Mouse (Mus musculus) NIH3T3 (cell line): ENCODE results near the gene Lemd2.

ENCODE experiments used
- DNase-seq: peaks from one replicate; pipeline ENCODE4 v3.0.0-alpha.2; 2012; ENCODE audit warnings: low read depth

Lemd2 gene

DNA sequence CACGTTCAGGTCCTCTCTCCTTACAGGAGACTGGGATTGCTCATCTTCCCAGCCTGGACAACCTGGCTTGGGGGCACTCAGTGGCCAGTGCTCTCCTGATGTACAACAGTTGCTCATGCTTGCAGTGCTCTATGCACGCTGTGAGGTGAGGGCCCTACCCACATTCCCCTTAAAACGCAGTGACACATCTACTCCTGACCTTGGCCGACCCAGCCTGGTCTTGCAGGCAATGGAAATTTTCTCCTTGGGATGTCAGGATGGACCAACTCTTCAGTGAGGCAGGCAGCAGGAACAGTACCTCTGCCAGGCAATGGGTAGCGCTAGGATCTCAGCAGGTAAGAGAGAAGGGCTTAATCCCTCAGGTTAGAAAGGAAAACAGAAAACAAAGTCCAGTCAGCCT, 17.2 kb downstream of the Lemd2 start:
- no peak for DNase-seq

DNA sequence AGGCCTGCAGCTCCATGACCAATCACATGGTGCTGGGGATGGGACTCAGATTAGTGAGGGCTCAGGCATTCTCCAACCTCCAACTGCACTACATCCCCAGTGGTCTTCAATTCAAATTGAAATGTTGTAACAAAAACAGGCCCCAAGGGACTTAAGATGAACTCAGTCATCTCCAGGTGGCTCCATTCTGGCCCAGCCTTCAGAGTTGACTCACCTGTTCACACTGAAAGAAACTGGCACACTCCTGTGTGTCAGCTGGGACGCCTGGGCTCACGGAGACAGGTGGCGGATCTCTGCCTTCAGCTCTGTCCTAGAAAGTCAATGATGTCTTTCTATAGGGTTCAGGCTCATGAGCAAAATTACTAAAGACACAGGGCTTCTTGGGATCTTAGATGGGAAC, 18.2 kb downstream of the Lemd2 start:
- no peak for DNase-seq

DNA sequence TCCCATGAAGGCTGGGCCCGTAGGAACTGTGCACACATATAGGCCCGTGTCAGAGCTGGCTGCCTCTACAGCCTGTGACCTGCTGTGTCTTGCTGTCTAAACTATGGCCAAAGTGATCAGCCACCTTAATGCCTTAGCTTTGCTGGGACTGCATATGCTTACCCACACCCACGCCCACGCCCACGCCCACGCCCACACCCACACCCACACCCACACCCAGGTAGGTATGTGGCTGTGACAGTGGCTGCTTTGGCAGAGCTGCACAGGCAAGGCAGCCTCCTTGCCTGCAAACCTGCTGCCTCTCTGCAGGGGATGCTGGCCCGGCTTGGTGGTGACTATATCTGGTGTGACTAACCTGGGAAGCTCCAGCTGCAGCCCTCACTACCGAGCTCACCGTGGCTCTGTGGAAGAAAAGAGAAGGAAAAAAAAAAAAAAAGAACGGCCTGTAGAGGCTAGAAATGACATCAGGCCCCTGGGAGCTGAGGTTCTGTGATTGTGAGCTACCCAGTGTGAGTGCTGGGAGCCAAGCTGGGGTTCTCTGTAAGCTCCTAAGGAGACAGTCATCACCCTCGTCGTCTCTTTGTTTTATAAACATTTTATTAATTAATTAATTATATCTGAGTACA, 20.5 kb downstream of the Lemd2 start:
- no peak for DNase-seq

DNA sequence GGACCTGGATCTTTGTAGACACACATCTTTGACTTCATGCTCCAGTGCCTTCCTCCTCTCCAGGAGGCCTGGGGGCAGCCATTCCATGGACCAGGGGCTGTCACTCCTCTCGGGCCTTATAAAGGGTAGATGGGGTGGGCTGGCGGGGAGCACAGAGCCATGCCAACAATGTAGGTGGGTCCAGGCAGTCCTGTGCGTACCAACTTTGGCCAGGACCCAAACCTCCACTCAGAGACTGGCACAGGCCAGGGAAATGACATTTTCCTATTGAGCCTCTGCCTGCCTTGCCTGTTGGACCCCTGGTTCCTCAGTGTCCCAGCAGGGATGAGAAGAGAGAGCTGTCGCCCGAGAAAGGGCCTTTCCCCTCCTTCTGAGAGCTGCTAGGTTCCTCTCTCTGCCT, 21.9 kb downstream of the Lemd2 start:
- no peak for DNase-seq

DNA sequence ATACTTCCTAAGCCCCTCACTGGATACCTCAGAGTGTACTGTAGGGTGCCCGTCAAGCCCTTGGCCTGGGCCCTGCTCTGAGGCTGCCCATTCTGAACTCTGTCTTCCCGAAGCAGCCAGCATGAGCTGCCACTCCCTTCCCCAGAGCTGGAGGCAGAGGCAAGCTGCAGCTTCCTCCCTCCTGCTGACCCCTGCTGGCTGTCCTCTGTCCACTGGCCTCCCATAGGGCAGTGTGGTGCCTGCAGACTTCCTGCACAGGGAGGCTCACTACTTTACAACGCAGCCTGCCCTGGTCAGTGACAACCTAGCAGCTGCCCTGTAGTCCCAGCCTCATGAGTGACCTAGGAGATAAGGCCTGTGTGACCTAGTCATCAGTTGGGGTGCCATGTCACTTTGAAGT, 22.6 kb downstream of the Lemd2 start:
- DNase-seq, result peak; percentile 86

DNA sequence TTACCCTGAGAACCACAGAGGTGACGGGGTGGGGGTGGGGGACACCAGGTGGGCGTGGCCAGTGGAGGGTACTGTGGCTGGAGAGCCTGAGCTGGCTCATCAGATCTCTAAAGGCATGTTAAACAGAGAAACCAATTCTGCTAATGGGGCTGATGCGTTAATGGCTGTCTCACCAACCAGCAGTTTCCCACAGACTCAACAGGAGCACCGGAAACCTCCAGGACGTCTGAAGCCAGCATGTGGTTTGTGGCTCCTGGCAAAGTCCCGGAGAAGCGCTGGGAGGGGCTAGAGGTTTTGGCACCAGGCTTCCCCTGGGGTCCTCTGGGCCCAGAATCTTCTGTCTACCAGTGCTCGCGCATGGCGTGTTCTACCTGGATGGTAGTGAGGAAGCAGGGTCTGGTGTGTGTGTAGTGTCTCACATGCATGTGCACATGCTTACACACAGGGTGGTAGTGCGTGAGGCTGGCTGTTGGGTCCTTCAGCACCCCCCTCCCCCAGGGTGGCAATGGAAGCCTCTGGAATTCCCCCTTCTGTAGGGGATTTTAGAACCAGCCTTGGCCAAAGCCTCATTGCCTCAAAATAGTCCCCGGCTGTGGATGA, 24.5 kb downstream of the Lemd2 start:
- no peak for DNase-seq

DNA sequence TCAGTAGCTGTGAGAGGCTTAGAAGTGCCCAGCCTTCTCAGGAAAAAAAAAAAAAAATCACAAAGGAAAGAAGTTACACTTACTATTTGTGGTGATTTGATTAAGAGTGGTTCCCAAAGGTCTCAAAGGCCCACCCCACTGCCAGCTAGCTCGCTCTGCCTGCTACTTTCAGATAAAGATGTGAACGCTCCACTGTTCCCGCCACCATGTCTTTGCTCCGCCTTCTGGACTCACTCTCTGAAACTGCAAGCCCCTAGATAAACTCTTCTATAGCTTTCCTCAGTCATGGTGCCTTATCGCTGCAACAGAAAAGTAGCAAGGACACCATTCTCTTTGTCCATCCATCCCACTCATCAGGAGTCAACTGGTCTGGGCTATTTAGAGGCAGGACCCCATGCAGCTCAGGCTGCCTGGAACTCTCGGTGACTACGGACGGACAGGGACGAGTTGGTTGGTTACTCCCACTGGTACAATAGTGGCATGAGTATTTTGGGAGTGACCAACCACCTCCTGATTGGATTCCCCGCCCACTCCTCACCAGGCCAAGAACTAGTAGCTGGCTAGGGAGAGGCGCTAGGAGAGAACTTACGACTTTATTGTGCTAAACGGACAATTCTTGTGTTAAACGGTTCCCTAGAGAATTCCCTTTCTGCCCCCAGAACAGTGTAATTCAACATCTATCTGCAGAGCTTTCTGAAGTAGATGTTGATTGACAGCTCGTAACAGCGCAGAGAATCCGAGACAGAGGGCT, 25.7 kb downstream of the Lemd2 start:
- no peak for DNase-seq

DNA sequence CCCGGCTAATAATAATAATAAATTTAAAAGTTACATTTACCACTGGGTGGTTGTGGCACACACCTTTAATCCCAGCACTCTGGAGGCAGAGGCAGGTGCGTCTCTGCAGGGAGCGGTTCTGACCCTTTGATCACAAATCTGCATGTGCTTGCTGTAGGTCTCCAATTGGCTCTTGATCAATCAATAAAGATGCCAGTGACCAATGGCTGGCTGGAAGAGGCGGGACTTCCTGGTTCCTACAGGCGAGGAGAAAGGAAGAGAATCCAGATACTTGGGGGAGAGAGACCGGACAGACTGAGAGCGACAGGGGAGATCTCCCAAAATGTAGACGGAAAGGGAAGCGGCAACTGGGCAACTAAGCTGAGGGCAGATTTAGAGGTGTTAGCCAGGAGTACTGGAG, 26.2 kb downstream of the Lemd2 start:
- DNase-seq, result peak; percentile 37

DNA sequence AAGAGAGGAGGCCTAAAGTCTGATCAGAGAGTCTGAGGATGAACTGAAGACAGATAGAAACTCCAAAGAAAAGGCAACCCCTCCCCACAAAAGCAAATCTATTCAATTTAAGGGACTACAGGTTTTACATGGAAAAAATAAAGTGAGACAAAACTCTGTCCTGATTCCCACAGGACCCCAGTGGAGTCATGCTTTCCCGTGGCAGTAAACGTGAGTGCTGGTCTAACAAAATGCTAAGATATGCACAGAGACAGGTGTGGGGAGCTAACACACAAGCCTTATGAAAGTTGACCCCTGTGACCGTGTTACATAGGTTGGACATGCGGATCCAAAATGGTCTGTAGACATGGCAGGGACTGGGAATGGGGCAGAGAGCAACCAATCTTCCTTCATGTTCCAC, 27.5 kb downstream of the Lemd2 start:
- DNase-seq, result no peak

DNA sequence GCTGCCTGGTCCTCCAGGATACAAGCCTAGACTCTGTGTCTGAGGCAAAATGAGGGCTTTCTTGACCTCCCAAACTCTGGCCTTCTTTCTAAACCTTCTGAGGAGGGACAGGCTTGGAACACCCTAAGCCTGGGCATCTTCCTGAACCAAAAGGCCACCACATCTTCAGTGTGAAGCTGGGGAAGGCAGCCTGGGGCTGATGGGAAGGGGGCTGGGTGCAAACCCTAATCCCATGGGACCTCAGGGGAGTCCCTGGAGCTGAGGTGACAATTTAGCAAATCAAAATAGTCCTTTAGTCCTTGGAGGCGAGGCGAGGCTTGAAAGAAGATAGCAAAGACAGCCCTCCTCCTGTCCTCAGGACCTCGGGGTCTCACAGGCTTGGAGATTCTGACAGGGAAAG, 28.0 kb downstream of the Lemd2 start:
- no peak for DNase-seq

DNA sequence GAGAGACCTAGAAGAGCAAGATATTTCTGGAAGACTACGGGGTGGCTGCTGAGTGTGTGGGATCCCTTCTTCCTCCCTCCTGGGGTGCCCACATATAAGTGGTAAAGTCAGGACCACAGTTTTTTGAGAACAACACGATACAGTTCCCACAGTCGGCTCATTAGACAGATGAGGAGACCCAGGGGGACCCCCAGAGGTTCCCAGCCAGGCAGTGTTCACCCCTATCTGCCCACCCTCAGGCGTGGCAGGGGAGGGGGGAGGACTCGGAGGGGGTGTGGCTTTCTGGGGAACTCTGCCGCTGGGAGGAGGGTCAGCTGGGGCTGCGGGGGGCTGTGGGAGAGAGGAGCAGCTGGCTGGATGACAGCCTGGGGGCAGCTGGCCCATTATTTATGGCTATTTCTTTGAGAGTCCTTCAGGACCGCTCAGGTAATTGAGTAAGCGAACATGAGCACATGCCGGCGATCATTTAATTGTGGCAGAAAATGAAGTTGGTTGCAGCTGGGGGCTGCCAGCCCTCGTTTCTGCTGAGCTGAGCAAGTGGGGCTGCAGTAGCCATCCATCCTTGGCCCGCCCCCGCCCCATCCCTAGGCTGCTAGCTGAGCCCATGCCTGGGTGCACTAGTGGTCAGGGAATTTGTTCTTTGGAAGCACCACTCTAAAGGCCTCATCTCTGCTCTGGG, 28.9 kb downstream of the Lemd2 start:
- no peak for DNase-seq

DNA sequence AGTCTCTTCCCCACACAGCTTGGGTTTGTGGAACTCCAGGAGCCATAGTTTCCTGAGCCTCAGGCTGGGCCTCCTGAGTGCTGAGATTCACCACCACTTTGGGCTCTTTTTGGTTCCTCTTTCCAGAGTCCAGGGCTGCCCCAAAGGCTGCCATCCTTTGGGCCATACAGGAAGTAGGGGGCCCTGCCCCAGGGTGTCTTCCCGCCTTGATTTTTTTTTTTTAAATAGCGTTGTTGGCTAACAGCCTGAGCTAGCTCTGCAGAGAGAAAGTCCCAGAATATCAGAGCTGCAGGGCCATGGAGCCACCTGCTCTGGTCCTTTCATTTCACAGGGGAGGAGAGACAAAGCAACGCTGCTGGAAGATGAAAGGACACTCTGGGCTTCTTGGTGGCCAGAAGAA, 30.6 kb downstream of the Lemd2 start:
- no peak for DNase-seq

DNA sequence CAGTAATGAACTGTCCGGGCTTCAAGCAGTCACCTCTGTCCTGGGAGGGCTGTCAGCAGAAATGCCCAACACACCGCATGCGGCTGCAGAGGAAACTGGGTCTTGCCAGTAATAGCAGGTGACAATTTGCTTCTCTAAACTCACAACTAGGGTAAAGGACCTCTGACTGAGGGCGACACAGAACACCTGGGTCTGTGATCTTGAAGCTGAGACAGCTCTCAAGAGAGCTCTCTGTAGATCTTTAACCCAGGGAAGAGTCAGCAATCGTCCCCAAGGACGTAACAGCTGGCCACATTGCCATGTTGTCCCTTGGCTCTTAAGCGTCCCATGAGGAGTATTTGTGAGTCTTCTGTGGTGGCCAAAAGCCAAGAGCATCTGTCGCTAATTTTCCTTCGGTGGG, 31.8 kb downstream of the Lemd2 start:
- no peak for DNase-seq

DNA sequence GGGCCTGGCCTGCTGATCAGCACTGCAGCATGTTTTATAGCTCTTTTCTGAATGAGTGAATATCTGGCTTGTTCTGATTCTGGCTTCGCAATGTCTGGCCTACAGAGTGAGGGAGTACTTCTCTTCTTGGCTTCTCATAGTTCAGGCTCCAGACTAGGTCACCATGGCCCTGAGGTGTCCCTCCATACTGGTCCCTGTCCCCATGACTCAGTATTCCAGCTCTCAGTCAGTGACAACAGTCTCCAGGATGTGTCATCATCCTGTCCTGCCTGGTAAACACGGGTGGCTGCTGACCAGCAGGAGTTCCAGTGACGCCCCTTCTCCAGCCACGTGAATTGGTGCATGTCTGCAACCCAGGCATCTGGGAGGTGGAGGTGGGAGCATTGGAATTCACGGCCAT, 33.1 kb downstream of the Lemd2 start:
- no peak for DNase-seq

DNA sequence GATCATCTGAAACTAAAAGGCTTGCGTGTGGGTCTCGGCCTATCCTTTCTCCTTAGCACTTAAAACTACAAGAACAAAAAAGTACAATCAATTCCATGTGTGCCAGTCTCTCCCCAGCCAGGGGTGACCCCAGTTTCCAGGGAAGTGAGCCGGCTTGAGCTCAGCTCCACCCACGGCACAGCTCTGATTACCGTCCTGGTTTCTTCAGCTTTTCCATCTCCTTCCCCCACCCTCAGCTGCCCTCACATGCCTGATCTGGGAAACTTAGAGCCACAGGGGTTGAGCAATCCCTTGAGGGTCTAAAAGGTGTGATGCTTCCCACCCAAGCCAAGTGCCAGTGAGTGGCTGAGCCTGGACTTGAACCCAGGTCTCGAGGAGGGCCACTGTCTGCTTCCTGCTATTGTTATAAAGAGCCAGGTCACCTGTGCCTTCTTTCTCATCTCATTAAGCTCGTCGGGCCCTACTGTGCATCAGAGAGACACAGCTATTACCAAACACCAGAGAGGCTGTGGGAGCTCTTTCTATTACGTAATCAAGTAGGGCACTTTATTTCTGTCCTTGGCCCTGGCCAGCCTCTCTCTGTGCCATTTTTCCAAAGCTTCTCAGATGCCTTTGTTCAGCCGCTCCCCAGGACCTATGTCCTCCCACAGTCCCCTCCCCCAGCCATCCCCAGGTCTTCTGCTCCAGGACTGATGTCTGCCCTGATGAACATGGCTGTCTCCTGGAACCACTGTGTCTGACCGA, 34.1 kb downstream of the Lemd2 start:
- DNase-seq, result peak; percentile 79

DNA sequence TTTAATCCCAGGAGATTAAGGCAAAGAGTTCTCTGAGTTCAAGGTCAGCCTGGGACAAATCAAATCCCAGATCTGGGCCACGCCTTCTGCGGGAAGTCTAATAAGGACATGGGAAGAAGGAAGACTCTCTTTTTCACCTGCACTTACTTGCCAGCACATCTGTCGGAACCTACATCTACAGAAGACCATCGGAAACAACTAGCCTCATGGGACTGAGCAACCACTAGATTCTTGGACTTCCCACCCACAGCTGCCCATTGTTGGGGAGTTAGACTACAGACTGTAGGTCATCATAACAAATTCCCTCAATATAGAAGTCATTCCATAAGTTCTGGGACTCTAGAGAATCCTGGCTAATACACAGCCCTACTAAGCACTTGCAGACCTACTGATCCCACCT, 35.7 kb downstream of the Lemd2 start:
- no peak for DNase-seq

DNA sequence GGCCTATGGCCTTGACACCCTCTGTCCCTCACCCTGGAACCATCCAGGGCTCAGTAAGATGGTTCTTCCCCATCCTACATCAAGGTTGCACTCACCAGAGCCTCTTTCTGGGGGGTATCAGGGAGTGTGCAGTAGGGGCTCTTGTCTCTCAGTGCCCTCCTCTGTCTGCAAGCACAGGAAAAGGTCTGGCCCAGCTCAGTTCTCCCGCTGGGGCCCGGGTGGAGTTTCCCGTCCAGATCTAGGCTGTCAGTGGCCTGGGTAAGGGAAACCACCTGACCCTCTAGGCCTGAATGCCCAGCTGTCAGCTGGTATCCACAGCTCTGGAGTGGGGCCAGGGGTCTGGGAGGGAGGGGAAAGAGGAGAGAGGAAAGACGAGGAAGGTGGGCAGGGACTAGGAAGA, 36.7 kb downstream of the Lemd2 start, which contains the start of gene Ip6k3:
Gene Ip6k3 (minus strand): TSS at position 251 of the 400 bp plus-strand sequence.
- no peak for DNase-seq

DNA sequence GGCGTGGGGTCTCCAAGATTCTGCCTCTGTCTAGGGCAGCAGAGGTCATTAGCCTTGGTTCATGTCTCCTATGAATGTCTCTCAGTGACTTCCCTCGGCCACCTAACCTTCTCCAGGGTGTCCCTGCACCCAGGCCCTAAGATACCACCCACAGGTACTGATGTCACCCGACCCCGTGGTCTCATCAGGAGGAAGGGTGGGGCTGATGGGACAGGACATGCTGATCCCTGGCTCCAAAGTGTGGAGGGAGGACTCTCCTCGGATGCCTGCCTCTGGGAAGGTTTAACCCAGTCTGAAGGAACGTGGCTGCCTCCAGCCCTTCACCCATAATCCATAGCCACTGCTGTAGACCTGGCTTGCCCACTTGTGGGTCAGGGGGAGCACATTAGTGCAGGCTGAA, 37.4 kb downstream of the Lemd2 start:
- DNase-seq, result no peak

DNA sequence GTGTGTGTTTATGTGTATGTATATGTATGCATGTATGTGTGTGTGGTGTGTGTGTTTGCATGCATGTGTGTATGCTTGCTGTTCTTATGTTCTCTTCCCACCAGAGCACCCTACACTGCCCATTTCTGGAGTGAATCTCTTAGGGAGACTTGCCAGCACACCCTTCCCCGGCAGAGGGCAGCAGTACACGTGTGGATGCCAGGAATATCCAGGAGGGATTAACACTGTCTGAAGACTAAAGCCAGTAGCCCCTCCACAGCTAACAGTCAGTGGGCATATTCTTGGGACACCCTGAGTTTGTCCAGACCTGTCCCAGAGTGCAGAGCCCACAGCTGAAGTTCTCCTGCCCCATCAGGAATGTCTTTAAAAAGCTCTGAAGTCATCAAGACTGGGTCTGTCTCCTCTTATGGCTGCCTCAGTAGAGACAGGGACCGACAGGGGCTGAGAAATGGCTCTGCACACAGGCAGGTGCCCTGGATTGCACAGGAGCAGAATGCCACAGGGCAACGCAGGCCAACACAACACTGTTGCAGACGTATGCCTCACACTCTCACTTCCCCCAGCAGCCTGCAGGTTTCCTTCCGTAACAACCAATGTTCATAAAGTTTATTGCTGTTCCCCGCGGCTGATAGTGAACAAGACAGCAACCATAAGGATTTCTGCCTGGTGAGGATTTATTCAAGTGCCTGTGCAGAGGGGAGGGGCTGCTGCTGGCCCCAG, 39.1 kb downstream of the Lemd2 start:
- peak; percentile 82 for DNase-seq

DNA sequence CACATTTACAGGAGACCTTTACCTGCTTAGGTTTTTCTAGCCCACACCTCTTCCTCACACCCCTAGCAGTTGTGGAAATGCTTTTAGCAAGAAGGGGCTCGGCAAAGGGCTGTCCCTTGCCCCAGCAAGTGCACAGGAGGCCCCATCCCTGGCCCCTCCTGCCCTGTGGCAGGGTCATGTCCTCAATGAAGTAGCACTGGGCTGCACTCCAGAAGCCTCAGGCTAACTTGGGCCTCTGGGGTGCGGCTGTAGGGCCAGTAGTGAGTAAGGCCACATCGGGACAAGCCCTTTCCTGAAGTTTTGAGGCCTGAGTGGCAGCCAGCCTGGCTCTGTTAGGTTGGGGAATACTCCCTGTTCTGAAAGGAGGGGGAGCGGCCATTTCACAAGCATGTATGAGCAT, 43.4 kb downstream of the Lemd2 start:
- DNase-seq, result peak; percentile 83

DNA sequence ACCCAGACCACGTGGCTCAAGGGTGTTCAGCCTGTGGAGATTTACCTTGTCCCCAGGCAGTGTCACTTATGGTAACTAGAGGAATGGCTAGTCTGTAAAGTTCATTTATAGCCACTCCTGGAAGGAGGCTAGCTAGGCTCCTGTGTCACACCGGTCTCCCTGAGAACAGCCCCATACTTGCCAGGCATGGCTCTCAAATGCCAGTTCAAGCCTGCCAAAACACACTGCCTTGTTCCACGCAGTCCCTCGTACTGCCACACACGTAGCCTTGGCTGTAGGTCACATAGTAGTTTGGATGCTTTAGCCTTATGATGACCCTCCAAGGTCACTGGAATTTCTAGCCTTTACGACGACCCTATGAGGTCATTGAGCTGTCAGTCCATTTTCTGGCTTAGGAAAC, 45.1 kb downstream of the Lemd2 start:
- DNase-seq, result no peak

DNA sequence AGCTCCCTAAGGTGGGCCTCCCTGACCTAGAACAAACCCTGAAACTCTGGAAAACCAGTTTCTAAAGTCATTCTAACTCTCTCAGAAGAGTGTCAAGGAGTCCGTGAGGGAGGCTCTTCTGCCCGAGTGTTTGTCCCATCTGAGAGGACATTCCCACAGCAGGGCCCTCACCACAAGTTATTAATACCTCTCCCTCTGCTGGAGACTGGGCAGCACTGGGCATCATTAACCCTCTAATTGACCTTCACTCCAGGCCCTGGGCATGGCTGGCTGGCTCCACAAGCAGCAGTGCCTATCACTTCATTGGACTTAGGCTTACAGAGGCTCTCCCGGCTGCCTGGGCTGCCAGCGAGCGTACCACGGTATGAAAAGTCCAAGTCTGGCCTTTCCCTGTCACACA, 45.8 kb downstream of the Lemd2 start:
- DNase-seq, result no peak
